Mouse (Mus musculus): ENCODE data around the gene C4b. TPM values are rescaled to one million over a fixed set of nuclear protein-coding genes. Genes with fewer than 3 reads are reported as not detected.
"Not testable (repeated sequence)": the region's sequence is repeated elsewhere in the genome, so short reads cannot be mapped to it uniquely, and the experiment has no call there.

C4b gene
- polyA plus RNA-seq, 1 experiment = 55.7 TPM

GRCm38 (mm10) chr17:34706476-34706875, 37.2 kb downstream of the C4b start:
- DNase-seq (ENCODE audit: low spot score) = not testable (repeated sequence)

DNA sequence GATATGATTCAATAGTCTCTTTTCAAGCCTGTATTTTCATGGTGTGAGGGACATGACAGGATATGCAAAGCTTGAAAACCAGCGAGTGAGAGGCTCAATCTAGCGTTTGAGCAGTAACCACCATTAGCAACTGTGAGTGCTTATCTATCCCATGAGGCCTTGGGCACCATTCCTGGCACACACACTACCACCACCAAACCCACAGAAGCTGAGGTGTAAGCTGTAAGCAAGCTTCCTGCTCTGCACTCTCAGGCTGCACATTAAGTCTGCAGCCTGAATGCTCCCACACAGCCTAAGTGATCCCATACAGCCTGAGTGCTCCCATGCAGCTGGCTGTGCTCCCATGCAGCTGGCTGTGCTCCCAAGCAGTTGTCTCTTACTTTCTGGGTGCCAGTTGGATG, 43.0 kb downstream of the C4b start:
- no peak for DNase-seq (ENCODE audit: low spot score)

GRCm38 (mm10) chr17:34699575-34700408, 43.9 kb downstream of the C4b start:
- DNase-seq (ENCODE audit: low spot score) = no peak

DNA sequence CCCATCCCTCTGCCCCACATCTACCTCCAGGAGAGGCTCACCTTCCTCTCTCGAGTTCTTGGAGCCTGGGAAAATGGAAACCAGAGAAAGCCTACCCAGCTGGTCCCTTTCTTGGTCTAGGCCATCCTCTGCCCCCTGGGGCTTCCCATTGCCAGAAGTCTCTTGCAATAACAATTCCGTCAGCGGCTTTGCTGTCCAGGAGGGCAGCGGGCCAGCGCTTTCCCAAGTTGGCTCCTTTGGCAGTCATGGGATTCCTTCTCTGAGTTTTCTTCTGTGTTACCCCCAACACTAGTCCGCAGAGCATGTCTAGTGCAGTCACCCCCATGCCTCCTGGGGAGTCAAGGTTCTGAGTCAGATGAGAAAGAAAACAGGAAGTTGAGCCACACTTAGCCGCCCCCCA, 50.8 kb downstream of the C4b start:
- DNase-seq (ENCODE audit: low spot score) = peak; percentile 51

DNA sequence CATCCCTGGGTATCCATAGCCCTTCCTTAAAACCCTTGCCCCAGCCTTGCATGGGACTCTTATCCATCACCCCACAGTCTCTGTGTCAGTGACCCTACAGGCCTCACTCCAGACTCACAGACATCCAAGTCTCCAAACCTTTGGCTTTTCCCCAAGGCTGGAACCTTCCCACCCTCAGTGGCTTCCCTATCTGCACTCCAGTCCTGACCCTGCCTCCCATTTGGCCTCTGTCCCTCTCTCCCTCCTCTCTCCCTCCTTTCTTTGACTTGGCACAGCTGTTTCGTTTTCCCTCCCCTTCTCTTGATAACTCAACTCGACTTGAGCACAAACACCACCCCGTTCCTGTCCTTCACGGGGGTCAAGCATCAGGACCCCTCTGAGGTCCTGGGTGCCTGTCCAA, 53.2 kb downstream of the C4b start:
- no peak for DNase-seq (ENCODE audit: low spot score)

- DNase-seq (ENCODE audit: low spot score) = no peak
These were observed 54.8 kb downstream of the C4b start for GRCm38 (mm10) chr17:34688889-34689288.

DNA sequence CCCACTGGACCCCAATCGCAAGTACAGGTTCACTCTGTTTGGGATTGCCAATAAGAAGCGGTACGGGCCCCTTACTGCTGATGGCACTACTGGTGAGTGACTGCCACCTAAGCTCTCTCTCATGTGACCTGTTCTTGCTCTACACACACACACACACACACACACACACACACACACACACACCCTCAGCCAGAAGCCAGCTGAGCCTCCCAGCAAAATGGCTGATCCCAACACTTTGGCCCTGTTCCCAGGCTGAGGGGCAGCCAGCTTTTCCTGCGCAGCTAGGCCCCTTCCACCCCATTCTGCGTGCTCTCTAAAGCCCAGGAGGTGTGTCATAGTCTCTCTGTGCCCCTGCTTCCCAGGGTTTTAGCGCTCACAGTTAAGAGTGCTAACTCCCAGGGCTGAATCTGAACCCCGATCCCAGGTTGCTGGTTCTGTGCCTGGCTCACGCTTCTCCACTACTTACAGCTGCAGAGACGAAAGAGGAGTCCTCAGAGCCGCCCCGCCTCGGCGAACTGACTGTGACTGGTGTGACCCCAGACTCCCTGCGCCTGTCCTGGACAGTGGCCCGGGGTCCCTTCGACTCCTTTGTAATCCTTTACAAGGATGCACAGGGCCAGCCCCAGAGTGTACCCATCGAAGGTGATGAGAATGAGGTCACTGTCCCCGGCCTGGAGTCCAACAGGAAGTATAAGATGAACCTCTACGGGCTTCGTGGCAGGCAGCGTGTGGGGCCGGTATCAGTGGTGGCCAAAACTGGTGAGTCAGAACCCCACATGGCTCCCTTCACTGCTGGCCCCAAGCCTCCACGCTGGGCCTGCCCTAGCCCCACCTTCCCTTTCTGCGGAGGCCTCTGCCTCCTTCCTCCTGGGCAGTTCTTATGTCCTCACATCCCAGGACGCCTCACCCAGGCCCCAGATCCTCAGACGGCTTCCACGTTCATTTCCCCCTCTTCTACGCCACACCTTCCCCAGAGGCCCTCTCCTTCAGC, 58.3 kb downstream of the C4b start:
- DNase-seq (ENCODE audit: low spot score) = no peak

GRCm38 (mm10) chr17:34684253-34684893, 59.3 kb downstream of the C4b start:
- DNase-seq (ENCODE audit: low spot score) = no peak

DNA sequence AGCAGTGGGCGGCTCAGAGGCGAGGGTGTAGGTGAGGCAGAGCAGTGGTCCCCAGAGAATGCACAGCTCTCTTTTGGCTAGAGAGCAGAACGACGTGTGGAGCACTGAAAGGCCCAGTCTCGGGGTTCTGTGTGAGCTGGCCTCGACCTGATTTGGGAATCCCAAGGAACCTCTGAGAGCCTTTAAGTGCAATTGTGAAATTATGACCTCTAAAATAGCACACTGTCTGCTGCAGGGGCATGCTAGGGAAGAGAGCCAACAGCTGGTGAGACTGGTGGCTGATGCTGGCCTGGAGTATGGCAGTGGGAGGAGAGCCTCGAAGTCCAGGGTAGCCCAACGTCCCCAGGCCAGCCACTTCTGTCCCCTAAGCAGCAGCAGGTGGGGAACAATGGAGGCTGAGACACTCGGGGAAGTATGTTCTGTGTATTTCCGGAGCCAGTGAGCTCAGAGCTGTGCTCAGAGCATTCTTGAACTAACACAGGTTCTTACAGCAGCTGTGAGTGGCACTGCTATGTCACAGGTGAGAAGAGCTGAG, 59.9 kb downstream of the C4b start:
- no peak for DNase-seq (ENCODE audit: low spot score)

- DNase-seq (ENCODE audit: low spot score) = no peak
These were observed 60.5 kb downstream of the C4b start for GRCm38 (mm10) chr17:34683179-34683578.

GRCm38 (mm10) chr17:34681881-34682536, 61.7 kb downstream of the C4b start:
- no peak for DNase-seq (ENCODE audit: low spot score)

GRCm38 (mm10) chr17:34681132-34681571, 62.5 kb downstream of the C4b start:
- DNase-seq (ENCODE audit: low spot score) = no peak

GRCm38 (mm10) chr17:34680621-34681020, 63.1 kb downstream of the C4b start:
- no peak for DNase-seq (ENCODE audit: low spot score)

- no peak for DNase-seq (ENCODE audit: low spot score)
These were observed 63.5 kb downstream of the C4b start for GRCm38 (mm10) chr17:34680191-34680590.

Other genes starting within 250 kb of the C4b start
- gene Btnl6, start 226.5 kb downstream of the C4b start, polyA plus RNA-seq (2012; rRNA removed) = not detected in 2 replicates
- 3.2 and 5.5 TPM in 2 replicates for gene Notch4, start 179.6 kb downstream of the C4b start, polyA plus RNA-seq (2012; rRNA removed)
- 9.5 and 12.6 TPM in 2 replicates for gene Gpsm3, start 154.1 kb downstream of the C4b start, polyA plus RNA-seq (2012; rRNA removed)
- gene Pbx2, start 152.6 kb downstream of the C4b start, polyA plus RNA-seq (2012; rRNA removed) = 55.2 and 58.1 TPM in 2 replicates
- gene Ager, start 146.0 kb downstream of the C4b start, polyA plus RNA-seq (2012; rRNA removed) = 5.1 and 6.1 TPM in 2 replicates
- gene Rnf5, start 140.2 kb downstream of the C4b start, polyA plus RNA-seq (2012; rRNA removed) = 82.7 and 91.4 TPM in 2 replicates
- 104 and 109 TPM in 2 replicates for gene Agpat1, start 139.6 kb downstream of the C4b start, polyA plus RNA-seq (2012; rRNA removed)
- gene Egfl8, start 127.9 kb downstream of the C4b start, polyA plus RNA-seq (2012; rRNA removed) = 9.3 and 10.6 TPM in 2 replicates
- gene Ppt2, start 115.4 kb downstream of the C4b start, polyA plus RNA-seq (2012; rRNA removed) = 22.8 and 24.8 TPM in 2 replicates
- 8.0 and 11.1 TPM in 2 replicates for gene Prrt1, start 114.3 kb downstream of the C4b start, polyA plus RNA-seq (2012; rRNA removed)
- 4.6 and 7.2 TPM in 2 replicates for gene Fkbpl, start 99.1 kb downstream of the C4b start, polyA plus RNA-seq (2012; rRNA removed)
- 39.2 and 42.1 TPM in 2 replicates for gene Atf6b, start 96.7 kb downstream of the C4b start, polyA plus RNA-seq (2012; rRNA removed)
- gene Tnxb, start 73.3 kb downstream of the C4b start, polyA plus RNA-seq (2012; rRNA removed) = 74.4 and 93.5 TPM in 2 replicates
- gene Cyp21a1, start 60.7 kb upstream of the C4b start, polyA plus RNA-seq (2012; rRNA removed) = not detected in 2 replicates
- gene Stk19, start 93.1 kb upstream of the C4b start, polyA plus RNA-seq (2012; rRNA removed) = 37.0 and 47.5 TPM in 2 replicates
- gene Dxo, start 93.1 kb upstream of the C4b start, polyA plus RNA-seq (2012; rRNA removed) = 32.3 and 45.6 TPM in 2 replicates
- 50.3 and 58.0 TPM in 2 replicates for gene Skiv2l, start 106.3 kb upstream of the C4b start, polyA plus RNA-seq (2012; rRNA removed)
- gene Nelfe, start 106.5 kb upstream of the C4b start, polyA plus RNA-seq (2012; rRNA removed) = 50.4 and 50.6 TPM in 2 replicates
- gene Cfb, start 118.6 kb upstream of the C4b start, polyA plus RNA-seq (2012; rRNA removed) = 35.7 and 41.6 TPM in 2 replicates
- gene Zbtb12, start 135.6 kb upstream of the C4b start, polyA plus RNA-seq (2012; rRNA removed) = 6.6 and 8.5 TPM in 2 replicates
- 0.04 TPM in 1 of 2 replicates, not detected in the other for gene Gm20547, start 138.2 kb upstream of the C4b start, polyA plus RNA-seq (2012; rRNA removed)
- 43.0 and 45.6 TPM in 2 replicates for gene C2, start 154.4 kb upstream of the C4b start, polyA plus RNA-seq (2012; rRNA removed)
- gene Ehmt2, start 154.6 kb upstream of the C4b start, polyA plus RNA-seq (2012; rRNA removed) = 124 and 129 TPM in 2 replicates
- 4.5 and 5.1 TPM in 2 replicates for gene Slc44a4, start 170.6 kb upstream of the C4b start, polyA plus RNA-seq (2012; rRNA removed)
- 27.9 and 32.0 TPM in 2 replicates for gene Neu1, start 187.4 kb upstream of the C4b start, polyA plus RNA-seq (2012; rRNA removed)
- gene Hspa1b, start 215.4 kb upstream of the C4b start, polyA plus RNA-seq (2012; rRNA removed) = 100 and 116 TPM in 2 replicates
- not detected in 2 replicates for gene Gm20481, start 226.0 kb upstream of the C4b start, polyA plus RNA-seq (2012; rRNA removed)
- gene Hspa1a, start 228.3 kb upstream of the C4b start, polyA plus RNA-seq (2012; rRNA removed) = 52.7 and 54.4 TPM in 2 replicates
- 0.47 and 0.54 TPM in 2 replicates for gene Hspa1l, start 228.8 kb upstream of the C4b start, polyA plus RNA-seq (2012; rRNA removed)
- 47.8 and 58.4 TPM in 2 replicates for gene Lsm2, start 238.0 kb upstream of the C4b start, polyA plus RNA-seq (2012; rRNA removed)